Mouse (Mus musculus) heart, postnatal 10 days (tissue): Measurements from ENCODE around the gene Shroom3. TPM values are rescaled to one million over a fixed set of nuclear protein-coding genes. Genes with fewer than 3 reads are reported as not detected.

Experiments used
- DNase-seq, 2 experiments: peaks; one replicate each; pipeline ENCODE4 v3.0.0; 2021
- intact Hi-C: fragments of 180-260 bp; cut with DNase I; formaldehyde crosslinking; loops from one replicate; pipeline ENCODE4 v1.15.1; 2025
- microRNA-seq, 2 experiments: library from miRNA; unstranded; fragments of <30 nt; microRNA quantifications; one replicate each; pipeline ENCODE4 v1.2.0; 2022
- total RNA-seq, 2 experiments: library from RNA; stranded (reverse); gene quantifications; 2 replicates each; pipeline ENCODE4 v1.2.3; 2021

Gene Shroom3
- total RNA-seq, 2 experiments from 2014 or later = 32.5 to 45.5 TPM

DNA sequence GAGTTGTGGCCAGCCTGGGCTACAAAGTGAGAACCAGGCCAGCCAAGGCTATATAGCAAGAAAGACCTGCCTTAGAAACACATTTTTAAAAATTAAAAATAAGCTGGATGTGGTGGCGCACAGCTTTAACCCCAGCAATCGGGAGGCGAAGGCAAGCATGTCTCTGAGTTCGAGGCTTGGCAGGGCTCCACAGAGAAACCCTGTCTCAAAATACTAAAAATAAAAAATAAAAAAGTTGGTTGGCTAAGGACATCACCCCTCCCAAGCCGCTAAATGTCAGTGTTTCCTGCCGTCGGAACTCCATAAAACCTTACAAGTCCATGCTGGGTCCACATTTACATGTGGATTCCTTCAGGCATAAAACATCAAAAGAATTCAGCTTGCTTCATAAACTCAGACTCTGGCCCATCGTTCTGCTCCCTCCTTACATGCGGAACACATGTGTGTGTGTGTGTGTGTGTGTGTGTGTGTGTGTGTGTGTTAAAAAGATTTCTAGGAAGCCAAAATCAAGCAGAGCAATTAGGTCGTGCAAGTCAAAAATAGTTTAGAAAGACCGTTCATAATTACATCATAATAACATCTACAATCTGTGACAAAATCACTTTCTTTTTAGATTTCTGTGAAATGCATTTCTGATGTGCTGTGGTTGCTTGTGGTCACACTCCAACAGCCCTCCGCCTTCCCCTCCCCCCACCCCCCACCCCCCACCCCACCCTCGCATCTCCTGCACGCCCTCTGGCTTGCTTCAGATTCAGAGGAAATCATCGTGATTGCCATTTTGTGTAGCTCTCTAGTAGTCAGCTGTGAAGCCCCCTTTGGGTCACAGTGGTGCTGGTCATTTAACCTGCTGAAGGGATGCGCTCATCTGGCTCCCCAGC is 304.9 kb downstream of the Shroom3 start:
- intact Hi-C loops = no loop called here
- no peak for DNase-seq

DNA sequence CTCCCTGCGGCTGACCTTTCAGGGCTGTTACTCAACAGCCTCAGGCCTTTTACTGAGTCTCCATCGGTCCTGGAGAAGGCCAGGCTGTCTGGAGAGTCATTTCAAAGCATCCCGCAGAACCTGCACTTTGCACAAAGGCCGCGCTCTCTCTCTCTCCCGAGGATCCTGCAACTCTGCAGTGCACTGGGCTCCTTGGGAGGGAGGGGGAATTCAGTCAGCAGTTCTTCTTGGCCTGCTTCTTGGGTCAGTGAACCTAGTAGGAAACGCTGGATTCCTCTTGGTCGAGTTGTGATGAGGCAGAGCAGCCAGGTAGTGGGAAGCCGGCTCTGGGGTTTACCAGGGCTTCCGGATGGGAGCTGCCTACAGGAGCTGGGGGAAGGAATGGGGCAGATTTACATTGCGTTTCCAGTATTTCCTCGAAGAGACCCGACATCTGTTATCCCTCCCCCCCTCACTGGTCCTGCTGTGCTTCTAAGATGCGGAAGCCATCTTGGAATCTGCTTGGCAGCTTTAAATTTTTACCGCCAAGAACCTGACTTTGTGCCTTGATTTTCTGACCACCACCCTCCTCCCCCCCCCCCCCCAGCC is 305.6 kb downstream of the Shroom3 start:
- intact Hi-C loops = no loop called here
- no peak for DNase-seq

DNA sequence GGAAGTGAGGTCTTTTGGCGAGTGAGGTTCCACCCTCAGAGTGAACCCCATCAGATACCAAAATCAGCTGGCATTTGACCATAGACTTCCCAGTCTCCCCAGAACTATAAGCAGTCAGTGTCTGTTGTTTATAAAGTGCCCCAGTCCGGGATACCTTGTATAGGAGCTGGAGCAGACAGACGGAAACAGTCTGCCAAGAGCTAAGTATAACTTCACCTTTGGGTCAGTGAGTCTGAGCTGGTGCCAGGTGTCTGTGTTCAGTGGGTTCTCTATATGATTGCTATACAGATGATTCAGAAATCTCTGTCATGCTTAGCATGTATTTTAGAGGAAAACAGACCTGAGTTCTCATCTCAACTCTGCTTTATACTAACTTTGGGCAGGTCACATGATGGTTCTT is 308.9 kb downstream of the Shroom3 start:
- DNase-seq = peak; percentile 53 to 54
- intact Hi-C loops = no loop called here

DNA sequence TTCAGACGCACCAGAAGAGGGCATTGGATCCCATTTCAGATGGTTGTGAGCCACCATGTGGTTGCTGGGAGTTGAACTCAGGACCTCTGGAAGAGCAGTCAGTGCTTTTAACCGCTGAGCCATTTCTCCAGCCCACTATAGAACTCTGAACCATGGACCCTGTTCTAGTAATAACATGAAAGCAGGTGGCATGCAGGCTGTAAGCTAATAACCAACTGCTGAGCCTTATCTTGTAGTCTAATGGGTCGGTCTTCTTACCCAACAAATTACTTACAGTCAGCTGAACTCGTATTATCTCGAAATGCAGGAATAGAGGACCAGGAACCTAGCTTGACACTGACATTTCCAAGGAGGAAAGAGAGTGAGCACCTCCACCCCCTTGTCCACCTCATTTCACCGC is 311.1 kb downstream of the Shroom3 start:
- DNase-seq = no peak
- intact Hi-C loops = no loop called here

DNA sequence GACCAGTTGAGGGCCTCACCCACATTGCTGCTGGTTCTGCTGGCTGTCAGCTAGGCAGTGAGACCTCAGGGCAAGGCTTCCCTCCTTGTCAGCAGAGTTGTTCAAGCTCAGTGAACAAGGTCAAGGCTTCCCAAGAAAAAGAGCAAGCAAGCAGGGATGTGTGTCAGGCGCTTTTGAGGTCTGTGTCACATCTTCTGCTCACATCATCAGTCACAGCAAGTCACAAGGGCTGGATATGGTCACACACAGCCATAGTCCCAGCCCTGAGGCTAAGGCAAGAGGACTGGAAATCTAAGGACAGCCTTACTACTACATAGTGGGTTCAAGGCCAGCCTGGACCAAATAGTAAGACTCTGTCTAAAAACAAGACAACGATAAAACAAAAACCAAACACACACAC is 311.6 kb downstream of the Shroom3 start:
- intact Hi-C loops = no loop called here
- no peak for DNase-seq

DNA sequence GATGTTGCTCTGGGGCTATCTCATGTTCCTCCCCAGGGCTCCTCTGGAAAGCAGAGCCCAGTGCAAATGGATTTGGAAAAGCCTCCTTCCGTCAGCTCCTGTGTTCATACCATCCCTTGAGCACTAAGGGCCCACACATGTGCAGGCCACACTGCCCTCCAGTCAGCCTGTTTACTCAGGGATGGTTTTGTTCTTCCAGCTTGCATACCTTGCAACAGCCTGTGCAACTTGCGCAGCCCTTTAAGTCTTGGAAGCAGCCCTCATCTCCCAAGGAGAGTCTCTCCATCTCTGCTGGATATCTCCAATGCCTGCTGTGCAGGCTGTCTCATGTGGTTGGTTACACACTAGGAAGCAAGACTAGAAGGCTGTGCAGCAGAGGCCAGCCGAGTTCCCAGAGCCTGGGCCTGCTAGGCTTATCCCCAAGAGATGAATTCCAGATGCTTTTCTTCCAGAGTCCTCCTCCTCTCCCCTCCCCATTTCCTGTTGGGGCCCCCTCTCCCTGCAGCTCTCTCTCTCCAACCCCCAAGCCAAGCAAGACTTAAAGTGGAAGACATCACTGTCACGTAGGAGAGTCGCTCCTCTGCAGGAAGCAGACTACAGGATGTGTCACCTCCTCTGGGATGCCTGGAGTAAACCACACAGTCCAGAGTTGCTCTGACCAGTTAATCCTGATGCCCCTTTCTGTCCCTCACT is 314.3 kb downstream of the Shroom3 start:
- intact Hi-C loops = no loop called here
- peak; percentile 64 to 66 for DNase-seq

DNA sequence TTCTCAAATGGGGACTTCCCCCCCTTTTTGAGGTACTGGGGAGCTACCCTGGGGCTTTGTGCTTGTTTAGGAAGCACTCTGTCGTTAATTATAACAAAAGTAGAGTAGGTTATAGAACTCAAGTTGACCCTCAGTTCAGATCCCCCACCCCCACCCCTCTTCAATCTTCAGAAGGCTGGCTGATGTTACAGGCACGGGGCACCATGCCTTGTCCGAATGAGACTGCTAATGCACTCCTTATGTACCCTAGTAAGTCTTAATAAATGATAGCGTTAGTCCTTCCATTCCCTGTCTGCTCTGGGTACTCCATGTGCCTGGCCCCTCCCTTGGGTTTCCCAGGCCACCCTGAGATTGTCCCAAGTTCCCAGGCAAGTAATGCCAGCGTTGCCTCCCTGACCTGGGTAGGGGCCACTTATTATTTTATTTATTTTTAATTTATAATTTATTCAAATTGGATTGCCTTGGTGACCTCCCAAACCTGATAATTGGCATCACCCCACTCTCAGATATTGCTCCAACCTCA is 315.3 kb downstream of the Shroom3 start:
- no peak for DNase-seq
- intact Hi-C loops = no loop called here

DNA sequence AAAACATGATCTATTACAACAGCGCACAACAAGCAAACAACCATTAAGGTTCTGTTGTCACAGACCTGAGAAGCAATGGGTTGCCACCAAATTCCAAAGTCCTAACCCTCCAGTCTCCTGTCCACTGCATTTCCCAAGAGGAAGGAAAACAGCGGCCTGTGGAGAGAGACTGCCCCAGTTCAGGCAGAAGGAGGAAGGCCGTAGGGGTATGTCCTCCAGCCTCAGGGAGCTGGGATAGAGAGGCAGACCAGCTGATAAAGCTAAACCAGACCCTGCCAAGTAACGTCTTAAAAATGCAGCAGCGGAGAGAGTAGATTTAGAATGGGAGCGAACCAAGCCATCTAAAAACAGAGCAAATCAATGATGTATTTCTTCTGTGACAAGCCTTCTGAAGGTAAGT is 316.8 kb downstream of the Shroom3 start:
- DNase-seq = peak; percentile 27 to 32
- intact Hi-C loops = loop anchor here (5.0 kb wide), 1 partner anchor 267 kb away; the partner anchor contains the start of gene Ccng2

DNA sequence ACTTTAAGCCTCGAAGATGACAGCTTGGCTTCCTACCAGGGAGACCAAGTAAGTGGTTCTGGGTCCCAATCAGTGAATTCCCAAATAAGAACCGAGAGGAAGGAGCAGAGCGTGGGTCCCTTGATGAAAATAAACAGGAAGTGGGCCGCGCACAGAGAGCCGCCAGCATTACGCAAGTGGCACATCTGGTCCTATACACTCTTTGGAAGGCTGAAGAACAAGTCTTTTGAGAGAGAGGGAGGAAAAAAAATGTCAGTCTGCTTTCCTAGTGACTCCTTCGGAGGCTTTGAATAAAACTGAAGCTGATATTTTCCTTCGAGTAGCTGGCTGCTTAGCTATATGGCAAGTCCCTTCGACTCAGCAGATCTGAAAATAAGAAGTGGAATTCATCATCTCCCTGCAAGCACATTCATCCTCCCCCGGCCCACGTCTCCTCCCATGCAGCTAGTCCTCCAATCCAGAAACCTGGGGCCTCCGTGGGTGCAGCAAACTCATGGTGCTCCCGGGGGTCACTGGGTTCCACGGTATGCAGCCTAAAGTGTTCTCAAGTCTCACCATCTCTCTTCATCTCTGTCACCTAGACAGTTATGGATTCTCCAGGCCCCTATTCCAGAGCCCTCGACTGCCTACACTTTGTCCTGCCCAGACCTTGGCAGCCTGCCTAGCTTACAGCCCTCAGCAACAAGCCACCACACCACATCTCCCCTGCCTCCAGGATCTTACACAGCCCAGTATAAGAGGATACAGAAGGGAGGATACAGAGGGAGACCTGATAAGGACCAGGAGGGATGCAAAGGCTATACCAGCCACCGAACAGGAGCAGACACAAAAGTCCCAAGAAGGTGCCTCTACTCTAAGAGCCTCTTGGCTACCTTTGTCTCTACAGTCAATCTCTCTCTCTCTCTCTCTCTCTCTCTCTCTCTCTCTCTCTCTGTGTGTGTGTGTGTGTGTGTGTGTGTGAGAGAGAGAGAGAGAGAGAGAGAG is 317.8 kb downstream of the Shroom3 start:
- peak; percentile 68 for DNase-seq
- intact Hi-C loops = loop anchor here (5.0 kb wide), 1 partner anchor 266 kb away; the partner anchor contains the start of gene Ccng2

DNA sequence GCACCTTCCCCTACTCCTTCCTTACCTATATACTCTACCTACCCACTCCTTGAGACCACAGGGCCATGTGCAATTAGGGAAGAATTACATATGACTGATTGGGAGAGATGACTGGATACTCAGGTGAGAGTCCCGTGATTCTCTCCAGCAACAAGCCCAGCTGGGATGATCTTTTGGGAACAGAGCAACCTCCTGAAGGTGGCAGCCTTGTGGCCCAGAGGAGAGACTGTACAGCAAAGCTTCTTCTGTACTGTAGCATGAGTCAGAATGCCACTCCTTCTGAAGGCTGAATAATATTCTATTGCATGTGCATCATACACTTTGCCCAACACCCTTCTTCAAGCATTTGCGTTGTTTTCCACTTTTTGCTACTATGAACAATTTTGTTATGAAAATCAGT is 319.4 kb downstream of the Shroom3 start:
- intact Hi-C loops = loop anchor here (5.0 kb wide), 1 partner anchor 265 kb away; the partner anchor contains the start of gene Ccng2
- DNase-seq = no peak

DNA sequence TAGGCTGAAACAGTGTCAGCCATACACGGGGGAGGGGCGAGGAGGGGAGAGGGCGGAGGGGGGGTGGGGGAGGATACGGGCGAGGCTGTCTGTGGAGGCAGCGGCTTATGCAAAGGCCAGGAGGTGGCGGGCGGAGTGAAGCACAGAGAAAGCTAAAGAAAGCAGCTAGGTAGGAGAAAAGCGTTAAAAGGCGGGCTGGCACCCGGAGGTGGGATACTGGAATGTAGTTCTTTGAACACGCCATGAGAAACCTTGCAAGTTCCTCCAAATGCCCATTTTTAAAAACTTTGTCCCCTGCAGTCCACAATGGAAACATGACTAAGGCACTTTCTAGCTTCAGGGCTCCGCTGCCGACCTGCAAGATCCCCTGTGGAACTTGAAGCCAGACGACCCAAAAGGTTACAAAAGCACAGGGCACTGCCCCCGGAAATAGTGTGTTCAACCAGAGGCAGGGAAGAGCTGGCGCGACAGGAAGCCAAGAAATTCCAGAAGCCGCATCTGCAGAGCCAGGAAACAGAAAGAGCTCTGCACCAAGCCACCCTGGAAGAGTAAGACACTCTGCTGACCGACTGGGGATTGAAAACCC is 322.1 kb downstream of the Shroom3 start:
- intact Hi-C loops = loop anchor here (5.0 kb wide), 1 partner anchor 87 kb away; the partner anchor contains the start of gene Sept11
- DNase-seq = peak; percentile 63 to 67

DNA sequence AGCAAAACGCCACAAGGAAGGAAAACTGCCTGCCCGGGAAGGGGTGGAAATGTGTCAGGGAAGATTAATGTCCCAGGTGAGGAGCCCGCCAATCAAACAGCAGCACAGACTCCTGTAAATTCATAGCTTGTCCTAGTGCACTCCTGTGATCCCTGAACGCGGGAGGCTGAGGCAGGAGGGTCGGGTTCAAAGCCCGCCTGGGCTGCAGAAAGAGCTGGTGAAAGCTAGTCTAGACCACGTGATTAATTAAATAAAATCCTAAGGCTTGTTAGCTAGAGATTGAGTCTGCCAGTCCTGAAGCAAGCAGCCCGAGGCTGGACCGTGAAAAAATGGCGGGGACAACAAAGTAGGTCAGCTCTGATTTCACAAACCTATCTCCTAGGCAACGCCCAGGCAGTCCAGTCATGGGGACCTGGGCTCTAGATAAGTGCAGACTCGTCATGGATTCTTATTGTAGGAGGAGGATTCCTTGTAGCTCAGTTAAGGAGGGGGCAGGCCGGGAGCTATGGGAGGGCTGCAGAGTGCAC is 322.6 kb downstream of the Shroom3 start:
- DNase-seq = peak; percentile 31 to 51
- intact Hi-C loops = loop anchor here (5.0 kb wide), 1 partner anchor 86 kb away; the partner anchor contains the start of gene Sept11

DNA sequence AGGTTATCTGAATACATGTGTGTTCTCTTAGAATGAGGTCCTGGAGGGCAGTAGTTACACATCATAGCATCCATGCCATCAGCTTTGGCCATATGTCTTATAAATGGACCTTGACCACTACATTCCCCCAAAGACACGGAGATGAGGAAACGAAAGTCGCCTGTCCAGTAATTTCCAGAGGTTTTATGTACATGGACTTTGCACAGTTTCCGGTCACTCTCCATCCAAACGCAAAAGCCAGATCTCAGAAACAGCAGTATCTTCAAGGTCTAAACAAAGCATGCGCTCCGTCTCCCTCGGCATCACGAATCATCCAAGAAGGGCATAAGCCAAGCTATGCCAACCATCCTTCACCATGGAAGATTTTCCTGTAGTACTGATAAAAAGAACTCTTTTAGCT is 325.0 kb downstream of the Shroom3 start:
- no peak for DNase-seq
- intact Hi-C loops = loop anchor here (5.0 kb wide), 1 partner anchor 84 kb away; the partner anchor contains the start of gene Sept11

Small RNAs within 50 kb of the gene (microRNA-seq; reads per million reads assigned to microRNA genes)
- 0 reads per million in 2 experiments for gene Mir1961

Other genes with a start within 250 kb of the Shroom3 start
- 10 to 100 TPM; 20.7 to 27.0 TPM for gene Nup54, start 248.2 kb upstream of the Shroom3 start, total RNA-seq
- gene Scarb2, start 176.6 kb upstream of the Shroom3 start, total RNA-seq = 10 to 100 TPM; 93.1 to 98.1 TPM
- gene Fam47e, start 128.4 kb upstream of the Shroom3 start, total RNA-seq = not detected
- 10 to 100 TPM in 1 of 2 experiments, 1 to 10 TPM in 1; 9.4 to 12.7 TPM for gene Stbd1, start 80.4 kb upstream of the Shroom3 start, total RNA-seq
- gene Ccdc158, start 8.2 kb upstream of the Shroom3 start, total RNA-seq = under 1 TPM in 1 of 2 experiments, not detected in 1; 0.10 TPM